Mouse (Mus musculus) embryonic facial prominence, embryonic 10.5 days (tissue): Measurements from ENCODE around the gene Sugt1. TPM values are rescaled to one million over a fixed set of nuclear protein-coding genes. Genes with fewer than 3 reads are reported as not detected.

Source experiments
- DNase-seq: peaks from one replicate; pipeline ENCODE4 v3.0.0-alpha.2; 2017; ENCODE audit warnings: low spot score
- H3K27ac ChIP-seq: fragments of 300-500 bp; sonication (generic); replicated peaks from 2 replicates; pipeline ENCODE4 v1.5.1; 2016; ENCODE audit warnings: mild to moderate bottlenecking
- H3K27me3 ChIP-seq: fragments of 300-500 bp; sonication (generic); replicated peaks from 2 replicates; pipeline ENCODE4 v1.6.1; 2016; ENCODE audit warnings: low read depth, mild to moderate bottlenecking; ENCODE audit not compliant: poor library complexity, severe bottlenecking
- H3K36me3 ChIP-seq: fragments of 300-500 bp; sonication (generic); replicated peaks from 2 replicates; pipeline ENCODE4 v1.6.1; 2016; ENCODE audit warnings: mild to moderate bottlenecking, moderate library complexity
- H3K4me1 ChIP-seq: fragments of 300-500 bp; sonication (generic); 2 replicates; pipeline ENCODE4 v1.6.1; 2016
- H3K4me3 ChIP-seq: fragments of 300-500 bp; sonication (generic); 2 replicates; pipeline ENCODE4 v1.5.1; 2016; ENCODE audit warnings: mild to moderate bottlenecking, moderate library complexity
- H3K9me3 ChIP-seq: fragments of 300-500 bp; sonication (generic); 2 replicates; pipeline ENCODE4 v1.6.1; 2016; ENCODE audit warnings: mild to moderate bottlenecking
- WGBS: fragments of 180-500 bp; shearing (Covaris S2); methylation state at CpG from one replicate; pipeline ENCODE4 v1.1.7; 2016; 5-methylcytosine and 5-hydroxymethylcytosine counted together
- polyA plus RNA-seq: library from polyadenylated mRNA; unstranded; fragments of >200 nt; fragmentation: Nextera tagmentation; extraction: Ambion mirVana; gene quantifications from 2 replicates; pipeline ENCODE4 v1.2.1, GENCODE M21; 2016

The Sugt1 gene
- polyA plus RNA-seq, 1 experiment from 2014 or later: 151 TPM

DNA sequence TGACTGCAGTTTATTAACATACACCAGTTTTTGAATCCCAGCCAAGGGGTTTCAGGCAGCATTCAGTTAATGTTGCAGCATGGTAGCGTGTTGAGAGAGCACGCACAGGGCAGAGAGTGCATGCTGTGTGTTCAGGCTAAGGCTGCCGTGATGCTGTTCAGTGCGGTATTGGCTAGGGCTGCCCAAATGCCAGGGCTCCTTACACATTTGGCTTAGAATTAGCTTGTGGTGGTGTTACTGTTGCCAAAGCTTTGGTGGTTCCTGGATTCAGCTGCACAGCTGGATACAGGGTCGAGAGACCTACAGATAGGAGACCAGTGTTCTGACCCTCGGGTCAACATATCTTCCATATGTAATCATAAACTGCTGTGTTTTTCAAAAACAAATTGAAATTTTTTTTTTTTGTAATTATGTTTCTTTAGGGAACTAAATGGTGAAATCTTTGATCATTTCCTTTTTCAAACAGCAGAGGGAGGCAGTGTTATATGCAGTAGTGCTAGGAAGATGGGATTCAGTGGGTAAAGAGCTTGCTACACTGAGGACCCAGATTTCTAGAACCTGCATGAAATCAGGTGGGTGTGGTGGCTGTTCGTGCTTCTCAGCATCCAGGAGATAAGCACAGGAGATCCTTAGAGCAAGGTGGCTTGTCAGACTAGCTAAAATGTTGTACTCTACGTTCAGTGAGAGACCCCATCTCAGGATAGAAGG is 29.8 kb downstream of the Sugt1 start:
- DNase-seq: no peak
- Histone ChIP-seq H3K9me3 (no peaks in the 10 kb centered on the region), H3K4me1 (no peaks in the 10 kb centered on the region), H3K27me3 (no peaks in the 10 kb centered on the region), H3K27ac (no peak overlapping the region), H3K36me3 (peaks cover 85% of the 10 kb centered on the region), H3K4me3 (no peak overlapping the region)
- WGBS: 91% methylated on average over 8 of the region's 8 CpGs

GRCm38 (mm10) chr14:79619802-79620201 is 32.3 kb downstream of the Sugt1 start:
- Histone ChIP-seq H3K36me3 (peaks cover 85% of the 10 kb centered on the region), H3K4me3 (no peak overlapping the region), H3K27ac (no peak overlapping the region), H3K9me3 (no peaks in the 10 kb centered on the region), H3K4me1 (no peaks in the 10 kb centered on the region), H3K27me3 (no peaks in the 10 kb centered on the region)
- WGBS: 93% methylated on average over 7 of the region's 7 CpGs
- no peak for DNase-seq

DNA sequence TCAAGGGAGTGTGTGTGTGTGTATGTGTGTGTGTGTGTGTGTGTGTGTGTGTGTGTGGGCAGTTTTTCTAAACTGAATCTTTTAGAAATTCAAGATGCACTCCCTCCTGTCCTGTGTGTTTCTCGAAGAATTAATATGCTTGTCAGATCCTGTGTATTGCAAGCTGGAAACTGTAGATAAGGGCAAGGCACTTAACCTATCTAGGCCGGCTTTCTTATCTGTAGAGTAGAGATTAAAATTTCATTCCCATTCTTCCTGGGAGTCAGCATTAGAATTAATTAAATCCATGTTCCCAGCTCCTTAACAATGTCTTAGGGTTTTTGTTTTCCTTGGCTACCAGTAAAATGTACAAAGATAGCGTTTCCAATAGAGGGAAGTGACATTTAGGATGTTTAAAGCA is 33.7 kb downstream of the Sugt1 start:
- H3K9me3 ChIP-seq: no peaks in the 10 kb centered on the region
- 88% methylated on average over 3 of the region's 3 CpGs for WGBS
- DNase-seq: no peak
- H3K27ac ChIP-seq: no peak overlapping the region
- no peak overlapping the region for H3K4me3 ChIP-seq
- H3K4me1 ChIP-seq: no peaks in the 10 kb centered on the region
- no peaks in the 10 kb centered on the region for H3K27me3 ChIP-seq
- peaks cover 88% of the 10 kb centered on the region for H3K36me3 ChIP-seq

DNA sequence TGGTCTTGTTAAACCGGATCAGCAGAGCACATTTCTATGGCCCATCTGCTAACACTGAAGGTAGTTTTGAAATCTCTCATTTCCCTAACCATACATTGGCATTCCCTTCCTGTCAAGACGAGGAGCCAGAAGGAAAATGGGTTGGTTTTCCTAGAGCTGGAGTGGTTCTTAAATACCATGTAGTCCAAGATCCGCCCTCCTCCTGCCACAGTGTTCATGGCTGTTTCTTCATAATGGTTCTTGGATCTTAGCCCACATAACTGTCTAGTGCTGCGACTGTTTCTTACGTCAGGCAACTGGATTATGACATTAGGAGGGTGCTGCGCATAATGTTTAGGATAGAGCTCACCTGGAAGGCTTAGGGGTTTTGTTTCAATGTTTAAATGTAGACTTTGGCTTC is 44.8 kb downstream of the Sugt1 start:
- H3K4me3 ChIP-seq: no peak overlapping the region
- H3K9me3 ChIP-seq: no peaks in the 10 kb centered on the region
- no peak for DNase-seq
- no peaks in the 10 kb centered on the region for H3K27me3 ChIP-seq
- 94% methylated on average over 6 of the region's 6 CpGs for WGBS
- peaks cover 52% of the 10 kb centered on the region for H3K36me3 ChIP-seq
- no peaks in the 10 kb centered on the region for H3K4me1 ChIP-seq
- H3K27ac ChIP-seq: no peak overlapping the region

- H3K4me1 ChIP-seq: peaks cover 5% of the 10 kb centered on the region
- no peak overlapping the region for H3K27ac ChIP-seq
- H3K4me3 ChIP-seq: no peak overlapping the region
- H3K36me3 ChIP-seq: peaks cover 44% of the 10 kb centered on the region
- no peaks in the 10 kb centered on the region for H3K9me3 ChIP-seq
- 94% methylated on average over 2 of the region's 2 CpGs for WGBS
- no peaks in the 10 kb centered on the region for H3K27me3 ChIP-seq
- no peak for DNase-seq
Measured at GRCm38 (mm10) chr14:79633196-79633595, 45.7 kb downstream of the Sugt1 start.

DNA sequence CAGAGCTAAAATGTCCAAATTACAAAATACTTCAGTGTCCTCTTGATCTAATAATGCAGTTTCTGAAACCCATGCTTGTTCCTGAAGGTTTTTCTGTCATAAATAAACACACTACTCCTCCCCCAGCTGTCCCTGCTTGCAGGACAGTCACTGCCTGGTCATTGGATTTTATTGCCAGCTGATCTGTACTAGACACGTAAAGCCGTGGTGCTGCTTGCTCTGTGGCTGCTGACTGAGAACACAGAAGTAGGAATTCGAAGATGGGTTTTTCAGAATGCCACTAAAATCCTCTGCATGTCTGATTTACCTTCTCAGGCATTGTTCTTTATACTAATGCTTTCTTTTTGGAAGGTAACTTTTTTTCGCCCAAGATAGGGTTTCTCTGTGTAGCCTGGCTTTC is 49.3 kb downstream of the Sugt1 start:
- 84% methylated on average over 4 of the region's 4 CpGs for WGBS
- Histone ChIP-seq H3K9me3 (no peaks in the 10 kb centered on the region), H3K27me3 (no peaks in the 10 kb centered on the region), H3K4me3 (no peak overlapping the region), H3K27ac (no peak overlapping the region), H3K4me1 (peaks cover 5% of the 10 kb centered on the region), H3K36me3 (peaks cover 10% of the 10 kb centered on the region)
- no peak for DNase-seq

DNA sequence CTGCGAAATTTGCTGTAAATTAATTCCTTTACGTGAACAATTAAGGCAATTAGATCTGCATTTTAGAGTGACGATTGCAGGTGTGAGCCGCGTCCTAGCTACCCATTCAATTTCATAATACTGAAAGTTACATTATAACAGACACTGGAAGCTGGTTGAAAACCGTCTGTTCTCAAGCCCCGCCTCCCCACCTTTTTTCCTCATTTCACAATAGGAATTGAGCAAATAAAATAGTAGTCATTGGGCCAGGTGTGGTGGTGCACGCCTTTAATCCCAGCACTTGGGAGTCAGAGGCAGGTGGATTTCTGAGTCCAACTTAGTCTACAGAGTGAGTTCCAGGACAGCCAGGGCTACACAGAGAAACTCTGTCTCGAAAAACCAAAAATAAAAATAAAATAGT is 54.6 kb downstream of the Sugt1 start:
- Histone ChIP-seq H3K27me3 (0 out of 2 replicates have a peak, but pooled peaks cover 3% of the 10 kb centered on the region), H3K9me3 (no peaks in the 10 kb centered on the region), H3K4me3 (no peak overlapping the region), H3K27ac (no peak overlapping the region), H3K4me1 (peaks cover 16% of the 10 kb centered on the region), H3K36me3 (no peaks in the 10 kb centered on the region)
- 85% methylated on average over 9 of the region's 9 CpGs for WGBS
- no peak for DNase-seq

- no peaks in the 10 kb centered on the region for H3K9me3 ChIP-seq
- H3K27ac ChIP-seq: no peak overlapping the region
- 32% methylated on average over 11 of the region's 11 CpGs for WGBS
- H3K4me3 ChIP-seq: no peak overlapping the region
- H3K4me1 ChIP-seq: peaks cover 11% of the 10 kb centered on the region
- H3K36me3 ChIP-seq: no peaks in the 10 kb centered on the region
- 0 out of 2 replicates have a peak, but pooled peaks cover 3% of the 10 kb centered on the region for H3K27me3 ChIP-seq
- DNase-seq: no peak
Measured at GRCm38 (mm10) chr14:79645378-79645777, 57.9 kb downstream of the Sugt1 start.

DNA sequence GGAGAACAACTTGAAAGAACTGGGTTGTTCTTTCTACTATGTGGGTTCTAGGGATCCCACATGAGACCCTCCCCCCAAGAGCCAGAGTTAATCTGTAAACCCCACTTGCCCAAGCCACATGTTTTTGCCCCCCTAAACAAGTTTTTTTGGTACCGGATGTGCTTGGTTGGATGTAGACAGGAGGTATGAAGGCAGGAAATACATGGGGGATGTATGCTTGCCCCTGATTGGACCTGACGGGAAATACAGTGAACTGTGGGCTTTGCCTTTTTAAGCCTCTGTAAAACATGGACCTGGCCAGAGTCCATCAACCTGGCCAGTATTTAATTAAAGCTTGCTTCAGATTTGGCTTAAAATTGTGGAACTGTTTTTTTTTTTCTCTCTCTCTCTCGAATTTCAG is 62.2 kb downstream of the Sugt1 start:
- 80% methylated on average over 3 of the region's 3 CpGs for WGBS
- H3K27ac ChIP-seq: no peak overlapping the region
- H3K9me3 ChIP-seq: no peaks in the 10 kb centered on the region
- H3K4me3 ChIP-seq: no peak overlapping the region
- DNase-seq: no peak
- peaks cover 8% of the 10 kb centered on the region for H3K4me1 ChIP-seq
- H3K36me3 ChIP-seq: no peaks in the 10 kb centered on the region
- 0 out of 2 replicates have a peak, but pooled peaks cover 3% of the 10 kb centered on the region for H3K27me3 ChIP-seq

GRCm38 (mm10) chr14:79652654-79653053 is 65.2 kb downstream of the Sugt1 start:
- Histone ChIP-seq H3K27ac (no peak overlapping the region), H3K4me3 (no peak overlapping the region), H3K9me3 (no peaks in the 10 kb centered on the region), H3K4me1 (no peaks in the 10 kb centered on the region), H3K36me3 (no peaks in the 10 kb centered on the region), H3K27me3 (no peaks in the 10 kb centered on the region)
- 81% methylated on average over 4 of the region's 4 CpGs for WGBS
- no peak for DNase-seq

- 0 out of 2 replicates have a peak overlapping the region, but pooled peaks have one; percentile 44 for H3K27ac ChIP-seq
- no peak for DNase-seq
- peaks cover 10% of the 10 kb centered on the region for H3K4me1 ChIP-seq
- H3K36me3 ChIP-seq: no peaks in the 10 kb centered on the region
- no peak overlapping the region for H3K4me3 ChIP-seq
- H3K9me3 ChIP-seq: no peaks in the 10 kb centered on the region
- WGBS: 57% methylated on average over 5 of the region's 5 CpGs
- peaks cover 15% of the 10 kb centered on the region for H3K27me3 ChIP-seq
Measured at GRCm38 (mm10) chr14:79658286-79658685, 70.8 kb downstream of the Sugt1 start.

DNA sequence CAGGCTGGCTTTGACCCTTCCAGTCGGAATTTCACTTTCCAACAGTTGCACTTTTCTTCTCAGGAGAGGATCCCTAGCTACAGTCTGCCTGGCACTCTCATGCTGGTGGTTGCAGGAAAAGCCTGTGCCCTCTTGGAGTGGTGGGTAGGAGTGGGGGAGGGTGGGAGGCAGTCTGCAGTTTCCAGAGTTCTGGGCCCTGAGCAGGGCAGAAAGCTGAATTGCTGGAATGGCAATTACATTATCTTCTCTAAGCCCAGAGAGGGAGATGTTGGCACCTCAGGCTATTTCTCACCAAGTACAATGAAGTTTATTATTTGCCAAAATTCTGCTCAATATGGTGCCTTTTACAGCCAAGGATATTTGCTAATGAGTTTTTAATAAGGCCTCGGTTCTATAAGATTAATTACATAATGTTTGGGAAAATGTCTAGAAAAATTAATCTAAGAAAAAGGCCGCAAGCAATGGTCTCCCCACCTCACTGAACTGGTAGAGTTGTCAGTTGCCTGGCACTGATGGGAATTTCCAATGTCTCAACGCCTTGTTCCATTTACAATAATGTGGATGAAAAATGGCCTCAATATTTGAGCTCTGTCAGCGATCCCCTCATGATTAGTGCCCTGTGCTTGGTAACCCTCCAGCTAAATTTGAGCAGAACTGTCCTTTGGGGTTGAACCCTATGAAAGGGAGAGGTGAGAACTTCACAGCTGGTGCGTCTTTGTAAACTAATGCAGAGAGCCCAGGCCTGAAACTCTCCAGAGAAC is 71.4 kb downstream of the Sugt1 start:
- Histone ChIP-seq H3K27ac (no peak overlapping the region), H3K4me3 (no peak overlapping the region), H3K9me3 (no peaks in the 10 kb centered on the region), H3K4me1 (peaks cover 10% of the 10 kb centered on the region), H3K36me3 (no peaks in the 10 kb centered on the region), H3K27me3 (peaks cover 15% of the 10 kb centered on the region)
- no peak for DNase-seq
- 77% methylated on average over 6 of the region's 6 CpGs for WGBS

DNA sequence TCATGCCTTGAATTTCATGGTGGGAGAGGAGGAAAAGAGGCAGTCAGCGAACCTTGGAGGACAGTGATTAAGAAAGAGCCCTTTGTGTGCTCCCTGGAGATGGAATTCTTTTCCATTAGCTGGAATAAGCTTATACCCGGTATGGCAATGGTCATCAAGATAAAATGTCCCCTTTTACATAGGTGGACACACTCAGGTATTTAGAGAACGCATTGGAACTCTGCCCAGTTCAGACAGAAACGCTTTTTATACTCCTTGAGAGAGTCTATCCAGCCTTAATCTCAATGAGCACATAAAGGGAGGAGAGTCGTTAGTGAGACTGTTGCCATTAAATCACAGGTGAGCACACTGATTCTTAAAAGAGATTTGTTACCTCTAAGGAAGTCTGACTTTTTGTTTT is 73.0 kb downstream of the Sugt1 start:
- DNase-seq: no peak
- Histone ChIP-seq H3K27me3 (peaks cover 15% of the 10 kb centered on the region), H3K9me3 (no peaks in the 10 kb centered on the region), H3K4me3 (no peak overlapping the region), H3K36me3 (no peaks in the 10 kb centered on the region), H3K4me1 (peaks cover 10% of the 10 kb centered on the region), H3K27ac (no peak overlapping the region)
- 46% methylated on average over 5 of the region's 5 CpGs for WGBS
